Mouse (Mus musculus) B cell, adult 62 days (primary cell): ENCODE results near the gene Creb3l2. TPM values are rescaled to one million over a fixed set of nuclear protein-coding genes. Genes with fewer than 3 reads are reported as not detected.

Experiments used
- total RNA-seq: library from RNA; stranded (reverse); gene quantifications from 4 replicates; pipeline ENCODE4 v1.2.4, GENCODE M21; 2023

The Creb3l2 gene
- 5.9 to 6.6 TPM (median 6.1 TPM) in 4 replicates for total RNA-seq

GRCm38 (mm10) chr6:37442041-37442667, at the start of gene Creb3l2:
Gene Creb3l2, minus strand, starts transcription at chr6:37442146.

GRCm38 (mm10) chr6:37299562-37300390, 142.2 kb downstream of the Creb3l2 start, which contains the start of gene Dgki:
Gene Dgki, minus strand, starts transcription at chr6:37300184.

Other genes starting within 250 kb of the Creb3l2 start
- 0.58 to 0.89 TPM (median 0.87 TPM) in 4 replicates for gene Dgki, start 142.0 kb downstream of the Creb3l2 start, total RNA-seq
- gene Akr1d1, start 88.0 kb upstream of the Creb3l2 start, total RNA-seq = not detected in 4 replicates